Mouse (Mus musculus) adrenal gland, adult (tissue): ENCODE measurements at regions not wholly inside any gene's neighbourhood (a gene's known extent, or its start where the extent isn't known, plus 50 kb on each side); places are given as distances from the start of the nearest gene placed in this dataset.

Experiments used
- DNase-seq, 2 experiments: peaks; one replicate each; pipeline ENCODE4 v3.0.0; 2022 to 2023; ENCODE audit warnings: low spot score in 1 of 2; ENCODE audit not compliant: inconsistent age in 2 of 2

GRCm38 (mm10) chr2:149724279-149724678 is 104.7 kb upstream of the Syndig1 start:
- no peak for DNase-seq

- no peak for DNase-seq
These were observed 103.1 kb upstream of the Syndig1 start for GRCm38 (mm10) chr2:149725932-149726331.

- DNase-seq = no peak
These were observed 91.2 kb upstream of the Syndig1 start for GRCm38 (mm10) chr2:149737837-149738236.

- no peak for DNase-seq
These were observed 89.1 kb upstream of the Syndig1 start for GRCm38 (mm10) chr2:149739886-149740285.

GRCm38 (mm10) chr2:149742661-149743060 is 86.3 kb upstream of the Syndig1 start:
- DNase-seq = no peak

GRCm38 (mm10) chr2:149748240-149748822 is 80.7 kb upstream of the Syndig1 start:
- DNase-seq = no peak

GRCm38 (mm10) chr2:149759151-149759550 is 69.9 kb upstream of the Syndig1 start:
- peak in 1 of 2 experiments; percentile 46 for DNase-seq

- DNase-seq = no peak
These were observed 65.1 kb upstream of the Syndig1 start for GRCm38 (mm10) chr2:149763864-149764263.

- DNase-seq = no peak
These were observed 61.0 kb upstream of the Syndig1 start for GRCm38 (mm10) chr2:149768027-149768426.

- DNase-seq = no peak
These were observed 60.5 kb upstream of the Syndig1 start for GRCm38 (mm10) chr2:149768551-149768950.

- no peak for DNase-seq
These were observed 51.7 kb upstream of the Syndig1 start for GRCm38 (mm10) chr2:149777316-149777715.
